Mouse (Mus musculus): ENCODE data around the gene Egfl8. TPM values are rescaled to one million over a fixed set of nuclear protein-coding genes. Genes with fewer than 3 reads are reported as not detected.

Gene Egfl8
- not detected for polyA plus RNA-seq (2014; fragmentation: Illumina TruSeq; extraction: RNeasy Lipid Tissue Mini Kit (QIAGEN cat#74804); ENCODE audit: low read depth, low replicate concordance)

GRCm38 (mm10) chr17:34615871-34616270, at the start of gene Egfl8:
Gene Egfl8 (minus strand): TSS chr17:34615971.

GRCm38 (mm10) chr17:34646906-34647787, 31.4 kb upstream of the Egfl8 start, which contains the start of gene Atf6b:
Gene Atf6b (plus strand): TSS chr17:34647146.

GRCm38 (mm10) chr17:34644608-34645007, 28.8 kb upstream of the Egfl8 start, which contains the start of gene Fkbpl:
Gene Fkbpl (plus strand): TSS chr17:34644764.

DNA sequence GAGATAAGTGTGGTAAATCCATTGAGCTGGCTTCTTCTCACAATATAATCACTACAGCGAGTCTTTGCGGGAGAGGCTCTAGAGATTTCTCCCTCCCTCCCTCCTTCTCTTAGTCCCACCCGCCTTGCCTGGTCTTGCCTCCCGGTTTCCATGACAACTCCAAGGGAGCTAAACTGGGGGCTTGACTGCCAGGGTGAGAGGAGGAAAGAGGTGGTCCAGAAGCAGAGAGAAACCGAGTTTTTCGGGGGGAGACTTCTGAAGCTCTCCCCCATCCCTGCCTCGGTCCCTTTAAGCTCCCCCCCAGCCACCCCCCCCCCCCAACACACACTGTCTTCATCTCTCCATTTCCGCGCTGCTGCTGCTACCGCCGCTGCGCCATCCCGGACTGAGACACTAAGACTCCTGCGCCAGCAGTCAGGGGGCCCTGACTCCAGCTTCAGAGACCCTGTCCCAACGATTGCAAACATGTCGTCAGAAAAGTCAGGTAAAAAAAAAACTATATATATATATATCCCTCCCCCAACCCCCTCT, 13.5 kb upstream of the Egfl8 start, which contains the start of gene Prrt1:
Gene Prrt1, plus strand, starts transcription at position 313 of the 531 bp plus-strand sequence.

GRCm38 (mm10) chr17:34627943-34628643, 12.3 kb upstream of the Egfl8 start, which contains the start of gene Ppt2:
Gene Ppt2 (minus strand): TSS chr17:34628510.

GRCm38 (mm10) chr17:34604061-34604508, 11.7 kb downstream of the Egfl8 start, which contains the start of gene Agpat1:
Gene Agpat1 (plus strand): TSS chr17:34604262.

GRCm38 (mm10) chr17:34603375-34604060, 12.3 kb downstream of the Egfl8 start, which contains the start of gene Rnf5:
Gene Rnf5 (minus strand): TSS chr17:34603690.

DNA sequence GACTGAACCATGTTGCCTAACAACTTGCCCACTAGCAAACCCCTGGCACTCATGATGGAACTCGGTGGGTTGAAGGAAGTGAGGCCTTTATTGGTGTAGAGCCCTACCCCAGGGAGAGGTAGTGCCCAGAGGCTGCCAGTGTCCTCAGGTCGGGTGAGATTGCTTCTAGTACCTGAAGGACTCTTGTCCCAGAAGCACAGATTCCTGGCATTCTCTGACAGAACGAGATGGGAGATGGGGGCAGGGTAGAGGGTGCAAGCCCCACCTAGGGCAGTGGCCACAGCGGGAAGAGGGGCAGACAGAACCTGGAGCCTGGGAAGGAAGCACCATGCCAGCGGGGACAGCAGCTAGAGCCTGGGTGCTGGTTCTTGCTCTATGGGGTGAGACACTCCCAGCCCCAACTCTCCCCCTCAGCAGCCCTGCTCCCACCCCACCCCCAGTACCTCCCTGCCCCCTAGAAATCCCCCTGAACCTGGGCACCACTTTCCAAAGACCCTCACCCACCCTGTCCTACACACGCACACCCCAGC, 18.1 kb downstream of the Egfl8 start, which contains the start of gene Ager:
Gene Ager, plus strand, starts transcription at position 297 of the 530 bp plus-strand sequence.

DNA sequence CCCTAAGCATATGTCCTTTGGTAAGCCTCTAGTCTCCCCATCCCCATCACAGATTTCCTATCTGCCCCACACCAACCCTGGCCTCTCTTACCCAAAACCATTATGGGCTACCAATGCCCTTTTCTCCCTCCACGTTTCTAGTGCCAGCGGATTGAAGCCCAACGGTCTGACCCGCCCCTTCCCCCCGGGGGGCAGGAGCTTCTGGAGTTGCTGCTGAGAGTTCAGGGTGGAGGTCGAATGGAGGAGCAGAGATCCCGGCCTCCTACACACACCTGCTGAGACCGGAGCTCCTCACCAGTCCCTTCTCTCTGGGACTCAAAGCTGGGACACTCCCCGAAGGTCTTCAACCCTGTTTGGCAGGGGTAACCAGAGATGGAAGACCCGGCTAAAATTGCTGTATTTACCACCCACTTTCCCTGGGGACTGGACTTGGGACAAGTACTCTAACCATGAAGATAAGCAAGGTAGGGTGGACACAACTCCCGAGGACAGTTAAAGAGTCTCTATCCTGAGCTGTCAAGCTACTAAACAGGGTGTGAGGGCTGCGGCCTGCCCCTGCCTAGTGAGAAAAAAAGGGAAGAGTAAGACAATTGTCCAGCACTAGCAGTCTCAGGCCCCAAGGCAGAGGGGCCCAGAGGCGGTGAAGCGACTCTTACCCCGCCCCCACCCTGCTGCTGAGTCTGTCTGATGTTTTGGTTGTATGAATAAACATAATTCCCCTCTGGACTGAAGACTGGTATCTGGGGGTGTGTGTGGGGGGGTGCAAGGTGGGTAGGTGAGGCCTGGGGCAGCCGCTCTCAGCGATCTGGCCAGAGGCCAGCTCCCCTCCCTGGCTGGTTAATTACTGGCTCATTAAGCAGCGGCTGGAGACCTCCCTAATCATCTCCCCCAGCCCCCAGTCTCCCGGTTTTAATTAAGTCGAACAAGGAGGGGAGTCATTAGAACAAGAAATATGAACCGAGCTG, 24.5 kb downstream of the Egfl8 start, which contains the start of gene Pbx2:
Gene Pbx2, plus strand, starts transcription at position 238 of the 965 bp plus-strand sequence.

DNA sequence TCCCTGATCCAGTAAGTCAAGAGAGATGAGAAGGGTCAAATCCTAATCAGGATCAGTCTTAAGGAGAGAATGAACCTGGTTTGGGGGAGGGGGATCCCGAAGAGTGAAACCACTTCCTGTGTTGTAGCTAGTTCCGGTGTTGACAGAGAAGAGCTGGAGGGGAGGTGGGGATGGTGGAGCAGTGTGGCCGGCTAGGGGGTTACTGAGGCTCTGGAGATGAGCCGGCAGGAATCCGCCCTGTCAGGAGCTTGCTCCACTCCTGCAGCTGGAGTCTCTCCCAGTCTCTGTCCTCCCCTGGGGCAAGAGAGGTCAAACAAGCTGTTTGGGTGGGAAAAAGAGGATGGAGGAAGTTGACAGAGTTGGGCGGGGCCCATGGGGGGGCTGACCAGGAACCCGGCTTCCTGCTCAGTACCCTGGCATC, 26.1 kb downstream of the Egfl8 start, which contains the start of gene Gpsm3:
Gene Gpsm3, plus strand, starts transcription at position 126 of the 421 bp plus-strand sequence.

GRCm38 (mm10) chr17:34564003-34564421, 51.8 kb downstream of the Egfl8 start, which contains the start of gene Notch4:
Gene Notch4 (plus strand): TSS chr17:34564268.

Other genes with a start within 250 kb of the Egfl8 start
- gene Btnl1, start 238.8 kb downstream of the Egfl8 start, polyA plus RNA-seq (2014; fragmentation: Illumina TruSeq; extraction: RNeasy Lipid Tissue Mini Kit (QIAGEN cat#74804); ENCODE audit: low read depth, low replicate concordance), result not detected
- 1.9 TPM for gene BC051142, start 217.2 kb downstream of the Egfl8 start, polyA plus RNA-seq (2014; fragmentation: Illumina TruSeq; extraction: RNeasy Lipid Tissue Mini Kit (QIAGEN cat#74804); ENCODE audit: low read depth, low replicate concordance)
- gene Btnl4, start 138.7 kb downstream of the Egfl8 start, polyA plus RNA-seq (2014; fragmentation: Illumina TruSeq; extraction: RNeasy Lipid Tissue Mini Kit (QIAGEN cat#74804); ENCODE audit: low read depth, low replicate concordance), result not detected
- not detected for gene Btnl6, start 98.6 kb downstream of the Egfl8 start, polyA plus RNA-seq (2014; fragmentation: Illumina TruSeq; extraction: RNeasy Lipid Tissue Mini Kit (QIAGEN cat#74804); ENCODE audit: low read depth, low replicate concordance)
- gene Notch4, start 51.7 kb downstream of the Egfl8 start, polyA plus RNA-seq (2014; fragmentation: Illumina TruSeq; extraction: RNeasy Lipid Tissue Mini Kit (QIAGEN cat#74804); ENCODE audit: low read depth, low replicate concordance), result 0.93 TPM
- gene Gpsm3, start 26.2 kb downstream of the Egfl8 start, polyA plus RNA-seq (2014; fragmentation: Illumina TruSeq; extraction: RNeasy Lipid Tissue Mini Kit (QIAGEN cat#74804); ENCODE audit: low read depth, low replicate concordance), result 3.8 TPM
- gene Pbx2, start 24.7 kb downstream of the Egfl8 start, polyA plus RNA-seq (2014; fragmentation: Illumina TruSeq; extraction: RNeasy Lipid Tissue Mini Kit (QIAGEN cat#74804); ENCODE audit: low read depth, low replicate concordance), result 11.4 TPM
- gene Ager, start 18.1 kb downstream of the Egfl8 start, polyA plus RNA-seq (2014; fragmentation: Illumina TruSeq; extraction: RNeasy Lipid Tissue Mini Kit (QIAGEN cat#74804); ENCODE audit: low read depth, low replicate concordance), result not detected
- gene Rnf5, start 12.3 kb downstream of the Egfl8 start, polyA plus RNA-seq (2014; fragmentation: Illumina TruSeq; extraction: RNeasy Lipid Tissue Mini Kit (QIAGEN cat#74804); ENCODE audit: low read depth, low replicate concordance), result 49.6 TPM
- gene Agpat1, start 11.7 kb downstream of the Egfl8 start, polyA plus RNA-seq (2014; fragmentation: Illumina TruSeq; extraction: RNeasy Lipid Tissue Mini Kit (QIAGEN cat#74804); ENCODE audit: low read depth, low replicate concordance), result 2.9 TPM
- gene Ppt2, start 12.5 kb upstream of the Egfl8 start, polyA plus RNA-seq (2014; fragmentation: Illumina TruSeq; extraction: RNeasy Lipid Tissue Mini Kit (QIAGEN cat#74804); ENCODE audit: low read depth, low replicate concordance), result 7.2 TPM
- 0.57 TPM for gene Prrt1, start 13.6 kb upstream of the Egfl8 start, polyA plus RNA-seq (2014; fragmentation: Illumina TruSeq; extraction: RNeasy Lipid Tissue Mini Kit (QIAGEN cat#74804); ENCODE audit: low read depth, low replicate concordance)
- gene Fkbpl, start 28.8 kb upstream of the Egfl8 start, polyA plus RNA-seq (2014; fragmentation: Illumina TruSeq; extraction: RNeasy Lipid Tissue Mini Kit (QIAGEN cat#74804); ENCODE audit: low read depth, low replicate concordance), result 5.5 TPM
- 1.8 TPM for gene Atf6b, start 31.2 kb upstream of the Egfl8 start, polyA plus RNA-seq (2014; fragmentation: Illumina TruSeq; extraction: RNeasy Lipid Tissue Mini Kit (QIAGEN cat#74804); ENCODE audit: low read depth, low replicate concordance)
- not detected for gene Tnxb, start 54.6 kb upstream of the Egfl8 start, polyA plus RNA-seq (2014; fragmentation: Illumina TruSeq; extraction: RNeasy Lipid Tissue Mini Kit (QIAGEN cat#74804); ENCODE audit: low read depth, low replicate concordance)
- gene C4b, start 127.9 kb upstream of the Egfl8 start, polyA plus RNA-seq (2014; fragmentation: Illumina TruSeq; extraction: RNeasy Lipid Tissue Mini Kit (QIAGEN cat#74804); ENCODE audit: low read depth, low replicate concordance), result not detected
- gene Cyp21a1, start 188.6 kb upstream of the Egfl8 start, polyA plus RNA-seq (2014; fragmentation: Illumina TruSeq; extraction: RNeasy Lipid Tissue Mini Kit (QIAGEN cat#74804); ENCODE audit: low read depth, low replicate concordance), result not detected
- gene Stk19, start 221.0 kb upstream of the Egfl8 start, polyA plus RNA-seq (2014; fragmentation: Illumina TruSeq; extraction: RNeasy Lipid Tissue Mini Kit (QIAGEN cat#74804); ENCODE audit: low read depth, low replicate concordance), result 2.6 TPM
- 3.0 TPM for gene Dxo, start 221.0 kb upstream of the Egfl8 start, polyA plus RNA-seq (2014; fragmentation: Illumina TruSeq; extraction: RNeasy Lipid Tissue Mini Kit (QIAGEN cat#74804); ENCODE audit: low read depth, low replicate concordance)
- 2.3 TPM for gene Skiv2l, start 234.2 kb upstream of the Egfl8 start, polyA plus RNA-seq (2014; fragmentation: Illumina TruSeq; extraction: RNeasy Lipid Tissue Mini Kit (QIAGEN cat#74804); ENCODE audit: low read depth, low replicate concordance)
- 1.4 TPM for gene Nelfe, start 234.4 kb upstream of the Egfl8 start, polyA plus RNA-seq (2014; fragmentation: Illumina TruSeq; extraction: RNeasy Lipid Tissue Mini Kit (QIAGEN cat#74804); ENCODE audit: low read depth, low replicate concordance)
- 38.0 TPM for gene Cfb, start 246.5 kb upstream of the Egfl8 start, polyA plus RNA-seq (2014; fragmentation: Illumina TruSeq; extraction: RNeasy Lipid Tissue Mini Kit (QIAGEN cat#74804); ENCODE audit: low read depth, low replicate concordance)

Data from kidney, adult 10 weeks (tissue).